Mouse (Mus musculus) heart, postnatal 4 days (tissue): ENCODE measurements at regions not wholly inside any gene's neighbourhood (a gene's known extent, or its start where the extent isn't known, plus 50 kb on each side); places are given as distances from the start of the nearest gene placed in this dataset.
A peak's percentile ranks its signal among the peaks of the same experiment; 100 is the strongest.

Experiments
- DNase-seq: peaks from one replicate; pipeline ENCODE4 v3.0.0; 2021

GRCm38 (mm10) chrX:107577501-107577900 is 90.3 kb upstream of the Tbx22 start:
- peak; percentile 21 for DNase-seq
